Mouse (Mus musculus) spleen, embryonic (tissue): ENCODE data around the gene Ypel1.

Source experiments
- CTCF ChIA-PET: fragments of 350-600 bp; sonication (Branson Sonifier 250); formaldehyde crosslinking; loops from one replicate; lab custom pipeline; 2022; lab: Charles Lee

The Ypel1 gene

GRCm38 (mm10) chr16:17069511-17070443 is at the start of gene Ypel1:
Gene Ypel1, plus strand, starts transcription at chr16:17069696.
- CTCF ChIA-PET, result no interaction called here

- CTCF ChIA-PET, result no interaction called here
These were observed 44.9 kb upstream of the Ypel1 start for GRCm38 (mm10) chr16:17024469-17025148.

- CTCF ChIA-PET, result interaction anchor here (0.7 kb wide), 1 partner anchor 142 kb away, joined by 3 read pairs; no protein-coding TSS in a partner anchor
These were observed 39.4 kb upstream of the Ypel1 start for GRCm38 (mm10) chr16:17029971-17030695.

- CTCF ChIA-PET, result no interaction called here
These were observed 35.7 kb upstream of the Ypel1 start for GRCm38 (mm10) chr16:17033754-17034153.

- CTCF ChIA-PET, result no interaction called here
These were observed 28.8 kb upstream of the Ypel1 start for GRCm38 (mm10) chr16:17040716-17041115.

GRCm38 (mm10) chr16:17041417-17041816 is 28.1 kb upstream of the Ypel1 start:
- CTCF ChIA-PET, result no interaction called here

- CTCF ChIA-PET, result no interaction called here
These were observed 25.2 kb upstream of the Ypel1 start for GRCm38 (mm10) chr16:17044320-17044719.

GRCm38 (mm10) chr16:17045287-17045686 is 24.2 kb upstream of the Ypel1 start:
- CTCF ChIA-PET, result no interaction called here

- CTCF ChIA-PET, result no interaction called here
These were observed 19.6 kb upstream of the Ypel1 start for GRCm38 (mm10) chr16:17049886-17050285.

GRCm38 (mm10) chr16:17052087-17052486 is 17.4 kb upstream of the Ypel1 start:
- CTCF ChIA-PET, result interaction anchor here (0.7 kb wide), 1 partner anchor 26 kb away, joined by 3 read pairs; no protein-coding TSS in a partner anchor

- CTCF ChIA-PET, result no interaction called here
These were observed 15.6 kb upstream of the Ypel1 start for GRCm38 (mm10) chr16:17053903-17054302.

GRCm38 (mm10) chr16:17055584-17055983 is 13.9 kb upstream of the Ypel1 start:
- CTCF ChIA-PET, result no interaction called here

- CTCF ChIA-PET, result no interaction called here
These were observed 7.2 kb upstream of the Ypel1 start for GRCm38 (mm10) chr16:17062338-17062737.

- CTCF ChIA-PET, result no interaction called here
These were observed 1.9 kb upstream of the Ypel1 start for GRCm38 (mm10) chr16:17067552-17067951.

GRCm38 (mm10) chr16:17070716-17071115 is 1.2 kb downstream of the Ypel1 start:
- CTCF ChIA-PET, result no interaction called here

- CTCF ChIA-PET, result no interaction called here
These were observed 3.5 kb downstream of the Ypel1 start for GRCm38 (mm10) chr16:17073000-17073399.

GRCm38 (mm10) chr16:17076301-17076700 is 6.8 kb downstream of the Ypel1 start:
- CTCF ChIA-PET, result no interaction called here

GRCm38 (mm10) chr16:17076869-17077268 is 7.4 kb downstream of the Ypel1 start:
- CTCF ChIA-PET, result no interaction called here

- CTCF ChIA-PET, result interaction anchor here (0.6 kb wide), 2 partner anchors 26 to 220 kb away, joined by 3 to 4 read pairs; no protein-coding TSS in a partner anchor
These were observed 8.6 kb downstream of the Ypel1 start for GRCm38 (mm10) chr16:17078101-17078500.

GRCm38 (mm10) chr16:17082121-17082792 is 12.8 kb downstream of the Ypel1 start:
- CTCF ChIA-PET, result no interaction called here

- CTCF ChIA-PET, result interaction anchor here (0.6 kb wide), 1 partner anchor 50 kb away, joined by 5 read pairs; no protein-coding TSS in a partner anchor
These were observed 16.1 kb downstream of the Ypel1 start for GRCm38 (mm10) chr16:17085636-17086035.
